Mouse (Mus musculus): ENCODE data around the gene Iars2. TPM values are rescaled to one million over a fixed set of nuclear protein-coding genes. Genes with fewer than 3 reads are reported as not detected.

The Iars2 gene
- polyA plus RNA-seq, 1 experiment from 2014 or later, result 24.4 TPM

- Histone ChIP-seq H3K9me3 (replicated peaks) (no peaks in the 10 kb centered on the region), H3K9ac (no peak overlapping the region), H3K27me3 (no peaks in the 10 kb centered on the region), H3K4me1 (no peaks in the 10 kb centered on the region), H3K27ac (replicated peaks) (no peak overlapping the region), H3K36me3 (peaks cover 48% of the 10 kb centered on the region), H3K4me3 (replicated peaks) (no peak overlapping the region), H3K4me2 (replicated peaks) (no peak overlapping the region)
- 83% methylated on average over 4 of the region's 4 CpGs for WGBS
- no peak for ATAC-seq (ENCODE audit: insufficient number of reproducible peaks, low FRiP score, low TSS enrichment, low read depth)
These were observed 25.5 kb upstream of the Iars2 start for GRCm38 (mm10) chr1:185354731-185355130.

DNA sequence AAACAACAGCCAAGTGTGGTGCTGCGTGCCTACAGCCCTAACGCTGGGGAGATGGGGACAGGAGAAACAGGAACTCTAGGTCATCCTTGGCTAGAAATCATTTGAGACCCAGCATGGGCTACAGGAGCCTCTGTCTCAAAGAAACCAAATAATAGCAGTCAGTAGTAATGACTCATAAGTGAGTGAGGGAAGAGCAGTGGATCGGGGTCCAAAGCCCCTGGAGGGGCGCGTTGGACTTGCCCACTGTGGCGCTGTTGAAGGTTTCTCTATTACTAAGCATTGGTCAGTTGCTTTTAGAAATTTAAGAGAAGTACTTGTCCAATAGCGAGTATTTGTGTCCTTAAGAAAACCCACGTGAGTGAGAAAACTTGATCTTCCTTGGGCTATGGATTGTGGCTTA is 24.2 kb upstream of the Iars2 start:
- Histone ChIP-seq H3K4me1 (no peaks in the 10 kb centered on the region), H3K9me3 (replicated peaks) (no peaks in the 10 kb centered on the region), H3K4me3 (replicated peaks) (no peak overlapping the region), H3K27ac (replicated peaks) (no peak overlapping the region), H3K27me3 (no peaks in the 10 kb centered on the region), H3K4me2 (replicated peaks) (no peak overlapping the region), H3K9ac (no peak overlapping the region), H3K36me3 (peaks cover 59% of the 10 kb centered on the region)
- 97% methylated on average over 8 of the region's 8 CpGs for WGBS
- no peak for ATAC-seq (ENCODE audit: insufficient number of reproducible peaks, low FRiP score, low TSS enrichment, low read depth)

DNA sequence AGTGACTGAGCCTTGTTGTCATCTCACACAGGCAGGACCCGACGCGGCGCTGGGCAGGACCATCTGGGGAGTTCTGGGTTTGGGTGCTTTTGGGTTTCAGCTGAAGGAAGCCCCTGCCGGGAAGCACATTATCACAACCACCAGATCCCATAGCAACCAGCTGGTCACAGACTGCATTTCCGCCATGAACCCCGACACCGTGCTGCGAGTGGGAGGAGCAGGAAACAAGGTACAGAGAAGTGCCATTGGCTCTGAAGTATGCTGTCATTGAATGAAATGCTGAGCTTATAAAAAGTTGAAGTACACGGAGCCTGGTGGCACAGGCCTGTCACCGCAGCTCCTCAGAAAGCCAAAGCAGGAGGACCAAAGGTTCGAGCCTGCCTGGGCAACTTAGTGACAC is 23.0 kb upstream of the Iars2 start:
- H3K4me3 ChIP-seq (replicated peaks), result no peak overlapping the region
- no peak overlapping the region for H3K27ac ChIP-seq (replicated peaks)
- no peaks in the 10 kb centered on the region for H3K27me3 ChIP-seq
- 89% methylated on average over 12 of the region's 12 CpGs for WGBS
- no peaks in the 10 kb centered on the region for H3K4me1 ChIP-seq
- H3K9ac ChIP-seq, result no peak overlapping the region
- no peak overlapping the region for H3K4me2 ChIP-seq (replicated peaks)
- ATAC-seq (ENCODE audit: insufficient number of reproducible peaks, low FRiP score, low TSS enrichment, low read depth), result no peak
- H3K9me3 ChIP-seq (replicated peaks), result no peaks in the 10 kb centered on the region
- peaks cover 64% of the 10 kb centered on the region for H3K36me3 ChIP-seq

GRCm38 (mm10) chr1:185350611-185351010 is 21.4 kb upstream of the Iars2 start:
- WGBS, result 95% methylated on average over 4 of the region's 4 CpGs
- Histone ChIP-seq H3K4me1 (no peaks in the 10 kb centered on the region), H3K36me3 (peaks cover 74% of the 10 kb centered on the region), H3K27me3 (no peaks in the 10 kb centered on the region), H3K9ac (no peak overlapping the region), H3K4me3 (replicated peaks) (no peak overlapping the region), H3K4me2 (replicated peaks) (no peak overlapping the region), H3K27ac (replicated peaks) (no peak overlapping the region), H3K9me3 (replicated peaks) (no peaks in the 10 kb centered on the region)
- ATAC-seq (ENCODE audit: insufficient number of reproducible peaks, low FRiP score, low TSS enrichment, low read depth), result no peak

- no peak overlapping the region for H3K4me2 ChIP-seq (replicated peaks)
- no peak overlapping the region for H3K4me3 ChIP-seq (replicated peaks)
- 95% methylated on average over 14 of the region's 14 CpGs for WGBS
- no peaks in the 10 kb centered on the region for H3K4me1 ChIP-seq
- no peak overlapping the region for H3K9ac ChIP-seq
- no peak for ATAC-seq (ENCODE audit: insufficient number of reproducible peaks, low FRiP score, low TSS enrichment, low read depth)
- no peaks in the 10 kb centered on the region for H3K9me3 ChIP-seq (replicated peaks)
- no peak overlapping the region for H3K27ac ChIP-seq (replicated peaks)
- no peaks in the 10 kb centered on the region for H3K27me3 ChIP-seq
- H3K36me3 ChIP-seq, result peaks cover 83% of the 10 kb centered on the region
These were observed 20.5 kb upstream of the Iars2 start for GRCm38 (mm10) chr1:185349741-185350140.

- Histone ChIP-seq H3K9ac (no peak overlapping the region), H3K36me3 (peaks cover 92% of the 10 kb centered on the region), H3K4me2 (replicated peaks) (no peak overlapping the region), H3K4me3 (replicated peaks) (no peak overlapping the region), H3K9me3 (replicated peaks) (no peaks in the 10 kb centered on the region), H3K27me3 (no peaks in the 10 kb centered on the region), H3K4me1 (no peaks in the 10 kb centered on the region), H3K27ac (replicated peaks) (no peak overlapping the region)
- ATAC-seq (ENCODE audit: insufficient number of reproducible peaks, low FRiP score, low TSS enrichment, low read depth), result no peak
- 75% methylated on average over 10 of the region's 10 CpGs for WGBS
These were observed 17.0 kb upstream of the Iars2 start for GRCm38 (mm10) chr1:185346188-185346587.

GRCm38 (mm10) chr1:185343422-185343821 is 14.2 kb upstream of the Iars2 start:
- H3K36me3 ChIP-seq, result peaks cover 84% of the 10 kb centered on the region
- H3K9me3 ChIP-seq (replicated peaks), result no peaks in the 10 kb centered on the region
- H3K27ac ChIP-seq (replicated peaks), result no peak overlapping the region
- no peaks in the 10 kb centered on the region for H3K4me1 ChIP-seq
- no peaks in the 10 kb centered on the region for H3K27me3 ChIP-seq
- no peak overlapping the region for H3K4me2 ChIP-seq (replicated peaks)
- H3K4me3 ChIP-seq (replicated peaks), result no peak overlapping the region
- no peak for ATAC-seq (ENCODE audit: insufficient number of reproducible peaks, low FRiP score, low TSS enrichment, low read depth)
- WGBS, result 87% methylated on average over 8 of the region's 8 CpGs
- H3K9ac ChIP-seq, result no peak overlapping the region

- no peaks in the 10 kb centered on the region for H3K9me3 ChIP-seq (replicated peaks)
- no peak overlapping the region for H3K4me2 ChIP-seq (replicated peaks)
- no peaks in the 10 kb centered on the region for H3K4me1 ChIP-seq
- ATAC-seq (ENCODE audit: insufficient number of reproducible peaks, low FRiP score, low TSS enrichment, low read depth), result no peak
- no peak overlapping the region for H3K9ac ChIP-seq
- no peak overlapping the region for H3K27ac ChIP-seq (replicated peaks)
- no peak overlapping the region for H3K4me3 ChIP-seq (replicated peaks)
- H3K36me3 ChIP-seq, result peaks cover 77% of the 10 kb centered on the region
- no peaks in the 10 kb centered on the region for H3K27me3 ChIP-seq
- 96% methylated on average over 4 of the region's 4 CpGs for WGBS
These were observed 13.2 kb upstream of the Iars2 start for GRCm38 (mm10) chr1:185342441-185342840.

- no peak overlapping the region for H3K27ac ChIP-seq (replicated peaks)
- 57% methylated on average over 3 of the region's 3 CpGs for WGBS
- peaks cover 9% of the 10 kb centered on the region for H3K4me1 ChIP-seq
- no peaks in the 10 kb centered on the region for H3K9me3 ChIP-seq (replicated peaks)
- no peaks in the 10 kb centered on the region for H3K27me3 ChIP-seq
- no peak overlapping the region for H3K4me2 ChIP-seq (replicated peaks)
- H3K4me3 ChIP-seq (replicated peaks), result no peak overlapping the region
- H3K9ac ChIP-seq, result no peak overlapping the region
- no peak for ATAC-seq (ENCODE audit: insufficient number of reproducible peaks, low FRiP score, low TSS enrichment, low read depth)
- peaks cover 24% of the 10 kb centered on the region for H3K36me3 ChIP-seq
These were observed 7.3 kb upstream of the Iars2 start for GRCm38 (mm10) chr1:185336535-185336934.

- H3K27ac ChIP-seq (replicated peaks), result no peak overlapping the region
- H3K9me3 ChIP-seq (replicated peaks), result no peaks in the 10 kb centered on the region
- peaks cover 15% of the 10 kb centered on the region for H3K36me3 ChIP-seq
- H3K4me2 ChIP-seq (replicated peaks), result no peak overlapping the region
- ATAC-seq (ENCODE audit: insufficient number of reproducible peaks, low FRiP score, low TSS enrichment, low read depth), result no peak
- peaks cover 9% of the 10 kb centered on the region for H3K4me1 ChIP-seq
- no peaks in the 10 kb centered on the region for H3K27me3 ChIP-seq
- no peak overlapping the region for H3K9ac ChIP-seq
- H3K4me3 ChIP-seq (replicated peaks), result no peak overlapping the region
- WGBS, result 78% methylated on average over 6 of the region's 6 CpGs
These were observed 6.1 kb upstream of the Iars2 start for GRCm38 (mm10) chr1:185335231-185335765.

- WGBS, result 84% methylated on average over 4 of the region's 4 CpGs
- H3K9me3 ChIP-seq (replicated peaks), result no peaks in the 10 kb centered on the region
- peaks cover 9% of the 10 kb centered on the region; the same call in 1 of the 2 replicates for H3K36me3 ChIP-seq
- no peak overlapping the region for H3K4me3 ChIP-seq (replicated peaks)
- H3K4me2 ChIP-seq (replicated peaks), result no peak overlapping the region
- ATAC-seq (ENCODE audit: insufficient number of reproducible peaks, low FRiP score, low TSS enrichment, low read depth), result no peak
- H3K9ac ChIP-seq, result no peak overlapping the region
- H3K27me3 ChIP-seq, result no peaks in the 10 kb centered on the region
- no peak overlapping the region for H3K27ac ChIP-seq (replicated peaks)
- H3K4me1 ChIP-seq, result peaks cover 14% of the 10 kb centered on the region
These were observed 4.9 kb upstream of the Iars2 start for GRCm38 (mm10) chr1:185334136-185334535.

GRCm38 (mm10) chr1:185333651-185334050 is 4.5 kb upstream of the Iars2 start:
- no peak overlapping the region for H3K27ac ChIP-seq (replicated peaks)
- H3K27me3 ChIP-seq, result no peaks in the 10 kb centered on the region
- H3K4me1 ChIP-seq, result peaks cover 14% of the 10 kb centered on the region
- 82% methylated on average over 5 of the region's 5 CpGs for WGBS
- H3K4me3 ChIP-seq (replicated peaks), result no peak overlapping the region
- no peak overlapping the region for H3K9ac ChIP-seq
- ATAC-seq (ENCODE audit: insufficient number of reproducible peaks, low FRiP score, low TSS enrichment, low read depth), result no peak
- H3K36me3 ChIP-seq, result peaks cover 5% of the 10 kb centered on the region; the same call in 1 of the 2 replicates
- H3K9me3 ChIP-seq (replicated peaks), result no peaks in the 10 kb centered on the region
- no peak overlapping the region for H3K4me2 ChIP-seq (replicated peaks)

All from embryonic facial prominence, embryonic 15.5 days (tissue).